Mouse (Mus musculus) cerebellum, postnatal 10 days (tissue): Measurements from ENCODE around the gene Hist2h2ab.
"Not testable (repeated sequence)": the region's sequence is repeated elsewhere in the genome, so short reads cannot be mapped to it uniquely, and the experiment has no call there.

Experiments used
- DNase-seq, 2 experiments: peaks; one replicate each; pipeline ENCODE4 v3.0.0; 2021; ENCODE audit warnings: mixed read lengths in 2 of 2

Gene Hist2h2ab

GRCm38 (mm10) chr3:96198181-96198580 is 21.5 kb upstream of the Hist2h2ab start:
- no peak for DNase-seq

GRCm38 (mm10) chr3:96198601-96199251 is 20.9 kb upstream of the Hist2h2ab start:
- DNase-seq = not testable (repeated sequence)

GRCm38 (mm10) chr3:96199731-96200130 is 19.9 kb upstream of the Hist2h2ab start:
- no peak for DNase-seq

- no peak for DNase-seq
Measured at GRCm38 (mm10) chr3:96207819-96208218, 11.8 kb upstream of the Hist2h2ab start.

- peak; percentile 38 to 55 for DNase-seq
Measured at GRCm38 (mm10) chr3:96209242-96209641, 10.4 kb upstream of the Hist2h2ab start.

- peak; percentile 37 to 62 for DNase-seq
Measured at GRCm38 (mm10) chr3:96219191-96219641, 449 bp upstream of the Hist2h2ab start.

- DNase-seq = not testable (repeated sequence)
Measured at GRCm38 (mm10) chr3:96220131-96220764, 583 bp downstream of the Hist2h2ab start.

GRCm38 (mm10) chr3:96220765-96221639 is 1.3 kb downstream of the Hist2h2ab start, which contains the start of the genes Hist2h2ac and Hist2h2be:
Gene Hist2h2ac (minus strand): TSS chr3:96220880.
Gene Hist2h2be (plus strand): TSS chr3:96221119.
- peak; percentile 84 to 85 for DNase-seq

GRCm38 (mm10) chr3:96221640-96222038 is 2.0 kb downstream of the Hist2h2ab start:
- peak in 1 of 2 experiments; percentile 26 for DNase-seq

- DNase-seq = peak; percentile 26 to 33
Measured at GRCm38 (mm10) chr3:96222774-96223173, 3.1 kb downstream of the Hist2h2ab start.

- no peak for DNase-seq
Measured at GRCm38 (mm10) chr3:96225421-96225820, 5.8 kb downstream of the Hist2h2ab start.

GRCm38 (mm10) chr3:96226695-96227648 is 7.3 kb downstream of the Hist2h2ab start:
- no peak for DNase-seq

GRCm38 (mm10) chr3:96228828-96229227 is 9.2 kb downstream of the Hist2h2ab start:
- no peak for DNase-seq

GRCm38 (mm10) chr3:96230404-96230803 is 10.7 kb downstream of the Hist2h2ab start:
- no peak for DNase-seq

- DNase-seq = no peak
Measured at GRCm38 (mm10) chr3:96230910-96231757, 11.5 kb downstream of the Hist2h2ab start.

- no peak for DNase-seq
Measured at GRCm38 (mm10) chr3:96231758-96232120, 12.1 kb downstream of the Hist2h2ab start.

GRCm38 (mm10) chr3:96234914-96235313 is 15.2 kb downstream of the Hist2h2ab start:
- DNase-seq = no peak

GRCm38 (mm10) chr3:96235836-96236235 is 16.2 kb downstream of the Hist2h2ab start:
- no peak for DNase-seq

- no peak for DNase-seq
Measured at GRCm38 (mm10) chr3:96236834-96237334, 17.2 kb downstream of the Hist2h2ab start.

GRCm38 (mm10) chr3:96237335-96237903 is 17.8 kb downstream of the Hist2h2ab start:
- DNase-seq = no peak
